Mouse (Mus musculus) layer of hippocampus, adult 9-11 months (tissue): ENCODE data around the gene Rnf169.

Experiments
- DNase-seq: peaks from one replicate; pipeline ENCODE4 v3.0.0; 2022

Gene Rnf169

DNA sequence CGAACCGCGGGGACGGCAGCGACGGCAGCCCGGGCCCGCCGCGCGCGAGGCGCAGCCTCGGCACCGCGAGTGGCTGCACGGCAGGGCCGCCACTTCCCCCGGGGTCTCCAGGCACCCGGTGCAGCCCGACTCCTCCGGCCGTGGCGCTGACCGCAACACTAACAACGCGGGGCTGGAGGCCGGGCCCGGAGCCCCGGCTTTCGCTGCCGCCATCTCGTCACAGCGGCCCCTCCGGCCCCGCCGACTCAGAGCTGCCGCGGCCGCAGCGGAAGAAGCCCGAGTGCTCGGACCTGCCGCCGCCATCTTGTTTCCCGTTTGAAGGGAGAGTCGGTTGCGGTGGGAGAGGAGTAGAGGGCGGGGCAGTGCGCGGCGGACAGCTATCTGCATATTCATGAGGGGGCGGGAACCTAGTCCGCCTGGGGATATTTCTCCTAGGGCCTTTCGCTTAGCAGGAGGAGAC is at the start of gene Rnf169:
TSS of gene Rnf169 (minus strand) at position 317 of the 460 bp plus-strand sequence.
- peak; percentile 96 for DNase-seq

DNA sequence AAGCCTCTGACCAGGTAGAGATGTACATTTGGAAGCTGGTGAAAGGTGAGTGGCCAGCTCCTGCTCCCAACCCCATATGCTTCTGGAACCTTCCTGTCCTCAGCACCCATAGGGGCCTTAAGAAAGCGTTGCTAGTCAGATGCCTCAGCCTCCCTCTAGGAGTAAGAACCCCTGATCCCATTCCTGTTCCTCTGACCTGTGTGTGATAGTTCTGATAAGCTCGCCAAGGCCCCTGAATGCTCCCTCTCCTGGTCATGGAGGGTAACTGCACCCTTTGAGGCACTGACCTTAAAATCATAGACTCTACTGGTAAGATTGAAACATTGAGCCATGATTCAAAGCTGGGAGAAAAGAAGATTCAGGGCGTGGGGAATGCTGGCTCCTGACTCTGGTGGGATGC is 49.1 kb upstream of the Rnf169 start:
- no peak for DNase-seq

DNA sequence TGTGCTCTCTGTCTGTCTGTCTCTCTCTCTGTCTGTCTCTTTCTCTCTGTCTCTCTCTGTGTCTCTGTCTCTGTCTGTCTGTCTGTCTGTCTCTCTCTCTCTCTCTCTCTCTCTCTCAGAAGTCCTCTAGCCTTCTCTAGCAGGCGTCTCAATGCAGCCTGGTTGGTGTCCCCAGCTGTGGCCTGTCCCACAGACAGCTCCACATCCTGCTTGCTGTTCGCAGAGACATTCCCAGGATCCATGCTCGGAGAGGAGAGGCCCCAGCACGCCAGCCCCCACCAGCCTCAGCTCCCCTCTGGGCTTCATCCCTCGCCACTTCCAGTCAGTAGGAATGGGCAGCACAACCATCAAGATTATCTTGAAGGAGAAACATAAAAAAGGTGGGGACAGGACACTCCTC is 47.1 kb upstream of the Rnf169 start:
- DNase-seq = no peak

DNA sequence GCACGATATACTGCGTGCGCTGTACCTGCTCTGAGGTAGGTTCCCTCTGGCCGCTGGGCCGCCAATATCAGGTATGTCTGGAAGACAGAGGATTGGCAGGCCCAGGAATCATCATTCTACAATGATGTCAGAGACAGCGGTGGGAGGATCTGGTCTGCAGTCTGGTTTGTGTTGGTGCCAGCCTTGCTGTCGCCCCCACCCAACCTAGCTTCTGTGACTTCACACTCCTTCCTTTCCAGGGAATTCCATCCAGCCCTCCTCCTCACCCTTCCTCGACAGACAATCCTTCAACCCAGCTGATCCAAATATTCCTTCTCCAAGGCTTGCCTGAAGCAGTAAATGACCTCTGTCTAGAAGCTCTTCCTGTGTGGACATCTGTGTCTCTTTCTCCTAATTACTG is 36.8 kb upstream of the Rnf169 start:
- no peak for DNase-seq

DNA sequence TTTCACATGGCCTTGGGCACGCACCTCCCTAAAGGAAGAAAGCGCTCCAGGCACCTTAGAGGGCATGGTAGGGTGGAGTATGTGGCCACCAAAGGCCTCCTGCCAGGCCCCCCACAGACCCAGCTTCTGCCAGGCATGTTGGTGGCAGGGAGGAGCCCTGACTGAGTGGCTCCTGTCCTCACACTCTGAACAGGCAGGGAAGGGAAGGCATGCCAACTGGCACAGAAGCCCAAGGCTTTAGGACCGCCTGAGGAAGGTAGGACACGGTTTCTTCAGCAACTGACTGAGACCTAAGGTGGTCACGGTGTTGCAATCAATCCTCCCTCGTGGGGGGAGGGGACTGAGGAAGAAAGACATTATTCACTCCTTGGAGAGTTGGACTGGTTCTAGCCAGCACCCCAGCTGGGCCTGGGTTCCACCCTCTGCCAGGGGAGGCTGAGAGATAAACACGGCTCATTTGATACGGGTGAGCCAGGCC is 33.9 kb upstream of the Rnf169 start:
- DNase-seq = no peak

DNA sequence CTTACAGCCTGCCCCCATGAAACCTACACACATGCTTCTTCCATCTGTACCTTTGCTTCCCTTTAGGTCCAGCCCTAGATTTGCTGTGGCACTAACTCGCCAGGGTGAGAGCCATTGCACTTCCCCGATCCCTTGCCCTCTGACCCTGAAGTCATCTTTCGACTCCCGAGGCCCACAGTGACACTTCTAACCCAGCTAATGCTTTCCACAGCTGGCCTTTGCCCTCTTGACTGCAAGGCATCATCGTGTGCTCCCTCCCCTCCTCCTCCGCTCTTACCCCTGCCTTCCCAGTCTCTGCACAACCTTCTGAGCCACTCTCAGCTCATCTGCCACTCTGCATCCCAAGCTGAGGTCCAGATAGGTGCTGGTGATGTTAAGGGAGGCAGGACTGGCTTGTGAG is 32.3 kb upstream of the Rnf169 start:
- DNase-seq = no peak

DNA sequence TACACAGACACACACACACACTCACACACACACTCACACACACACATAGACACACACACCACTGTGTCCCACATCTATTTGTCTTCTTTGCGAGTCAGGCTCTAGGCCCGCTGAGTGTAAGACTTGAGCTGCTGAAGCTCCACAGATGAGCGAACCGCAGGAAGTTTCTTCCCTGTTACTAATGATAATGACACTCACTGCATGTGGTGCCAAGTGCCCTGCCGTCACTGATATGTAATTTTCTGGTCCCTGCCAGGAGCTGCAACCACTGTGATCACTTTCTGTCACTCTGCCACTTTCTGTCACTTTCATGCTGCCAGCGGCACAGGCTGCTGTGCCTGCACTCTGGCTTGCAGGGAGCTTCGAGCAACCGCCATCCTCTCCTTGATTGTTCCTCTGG is 31.8 kb upstream of the Rnf169 start:
- no peak for DNase-seq

DNA sequence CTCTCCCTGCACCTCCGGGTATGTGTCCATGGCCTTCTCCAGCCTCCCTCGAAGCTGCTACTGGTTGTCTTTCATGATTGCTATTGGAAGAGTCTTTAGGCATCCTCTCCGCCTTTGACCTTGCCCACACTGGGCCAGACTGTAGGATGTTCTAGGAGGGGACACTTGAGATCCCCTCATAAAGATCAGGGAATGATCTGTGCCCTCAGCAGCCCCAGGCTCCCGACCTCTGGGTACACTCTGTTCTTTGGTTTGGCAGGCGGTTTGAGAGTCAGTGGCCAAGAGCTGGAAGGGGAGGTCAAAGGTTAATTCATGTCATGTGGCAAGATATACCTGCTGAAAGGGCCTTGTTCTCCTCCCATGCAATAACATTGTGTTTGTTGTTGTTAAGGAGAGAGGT is 30.5 kb upstream of the Rnf169 start:
- no peak for DNase-seq

DNA sequence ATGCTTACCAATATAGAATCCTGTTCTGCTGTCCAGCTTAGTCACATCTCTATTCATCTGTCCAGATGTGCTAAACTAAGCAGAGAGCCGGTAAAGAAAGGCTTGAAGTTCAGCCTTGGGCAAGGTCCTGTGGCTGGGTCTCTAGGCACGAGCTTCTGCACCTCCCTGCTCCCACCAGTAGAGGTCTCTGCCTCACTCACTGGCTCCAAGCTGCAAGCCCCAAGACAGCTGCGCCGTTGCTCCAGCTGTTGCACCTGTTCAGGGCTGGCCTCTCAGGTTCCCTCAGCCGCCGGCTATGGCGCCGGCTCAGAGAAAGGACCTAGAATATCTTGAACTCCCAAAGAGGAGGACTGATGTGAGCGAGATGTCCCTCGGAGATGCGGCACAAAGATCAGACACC is 29.4 kb upstream of the Rnf169 start:
- DNase-seq = peak; percentile 34

DNA sequence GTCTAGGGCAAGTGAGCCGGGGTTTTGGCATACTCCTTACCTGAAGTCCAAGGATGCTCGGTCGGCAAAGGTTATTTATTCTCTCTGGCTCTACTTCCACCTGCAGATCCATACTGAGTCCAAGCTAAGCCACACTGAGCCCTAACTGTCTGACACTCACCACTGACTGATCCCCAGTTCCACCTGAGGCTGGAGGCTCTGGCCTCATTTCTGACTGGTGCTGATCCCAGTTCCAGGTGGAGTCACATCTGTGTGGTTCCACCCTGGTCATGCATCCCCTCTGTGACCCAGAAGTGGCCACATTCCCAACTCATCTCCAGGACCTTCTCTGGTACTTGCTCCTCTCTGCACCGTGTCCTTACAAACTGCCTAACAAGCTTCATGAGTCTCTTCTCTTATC is 28.5 kb upstream of the Rnf169 start:
- no peak for DNase-seq

DNA sequence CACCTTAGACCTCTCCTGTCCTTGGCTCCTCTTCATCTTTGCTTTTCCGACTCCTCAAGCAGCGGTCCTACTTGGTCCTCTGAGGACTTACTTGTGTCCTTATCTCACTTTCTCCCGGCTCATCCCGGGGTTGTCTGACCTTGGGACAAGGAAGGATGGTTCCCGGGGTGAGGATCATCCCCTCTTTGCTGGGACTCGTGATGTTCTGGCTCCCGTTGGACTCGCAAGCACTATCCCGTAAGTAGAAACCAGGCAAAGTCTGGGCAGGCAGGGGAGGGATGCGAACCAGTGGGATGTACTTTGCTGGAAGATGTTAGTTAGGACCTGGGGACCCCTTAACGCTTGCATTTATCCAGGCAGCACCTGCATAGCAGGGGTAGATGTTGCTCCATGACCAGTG is 26.2 kb upstream of the Rnf169 start:
- no peak for DNase-seq

DNA sequence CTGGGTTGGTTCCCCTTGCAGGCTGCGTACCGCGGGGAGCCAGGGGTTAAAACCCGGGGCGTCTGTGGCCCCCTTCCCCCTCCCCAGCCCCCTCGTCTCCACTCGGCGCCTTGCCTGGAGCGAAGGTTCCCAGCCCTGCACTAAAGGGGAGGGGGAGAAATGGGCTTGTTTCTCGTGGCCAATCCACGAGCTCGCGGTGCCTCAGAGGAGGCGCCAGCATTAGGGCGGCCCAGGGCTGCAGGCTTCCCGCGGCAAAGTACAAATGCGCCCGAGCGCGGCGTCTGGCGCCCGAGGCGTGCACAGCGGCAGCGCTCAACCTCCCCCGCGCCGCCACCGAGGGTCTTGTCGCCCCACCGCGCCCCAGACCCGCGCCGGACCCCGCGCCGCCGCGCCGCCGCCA is 25.5 kb upstream of the Rnf169 start, which contains the start of gene Chrdl2:
TSS of gene Chrdl2 (plus strand) at position 383 of the 400 bp plus-strand sequence.
- no peak for DNase-seq

DNA sequence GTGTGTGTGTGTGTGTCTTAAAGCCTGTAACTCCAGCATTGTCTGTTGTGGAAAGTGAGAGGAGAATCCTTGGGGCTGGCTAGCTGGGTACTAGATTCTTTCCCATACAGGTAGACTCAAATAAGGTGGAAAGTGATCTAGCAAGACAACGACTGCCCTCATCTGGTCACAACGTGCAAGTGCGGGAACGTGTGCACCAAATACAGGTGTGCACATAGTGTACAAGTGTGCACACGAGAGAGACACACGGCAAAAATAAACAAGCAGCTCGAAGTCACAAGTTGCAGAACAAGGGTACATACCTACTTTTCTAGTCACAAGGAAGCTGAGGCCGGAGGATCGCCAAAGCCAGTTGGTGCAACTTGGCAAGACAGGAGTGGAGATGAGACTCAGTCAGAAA is 23.5 kb upstream of the Rnf169 start:
- no peak for DNase-seq

DNA sequence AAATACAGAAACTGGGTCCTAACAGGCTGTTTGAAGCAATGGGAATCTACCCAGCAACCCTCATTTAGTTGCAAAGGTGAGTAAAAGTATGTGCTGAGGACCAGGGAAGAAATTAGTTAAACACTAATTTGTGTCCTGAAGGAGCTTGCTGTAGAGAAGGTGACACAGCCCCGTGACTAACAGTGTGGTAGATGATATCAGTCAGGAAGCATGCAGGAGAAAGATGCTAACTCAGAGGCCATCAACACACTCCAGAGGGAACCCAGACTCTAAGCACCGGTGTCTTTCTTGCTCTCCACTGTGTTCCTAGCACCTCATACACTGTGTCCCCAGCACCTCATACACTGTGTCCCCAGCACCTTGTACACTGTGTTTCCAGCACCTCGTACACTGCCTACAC is 18.4 kb upstream of the Rnf169 start:
- DNase-seq = no peak

DNA sequence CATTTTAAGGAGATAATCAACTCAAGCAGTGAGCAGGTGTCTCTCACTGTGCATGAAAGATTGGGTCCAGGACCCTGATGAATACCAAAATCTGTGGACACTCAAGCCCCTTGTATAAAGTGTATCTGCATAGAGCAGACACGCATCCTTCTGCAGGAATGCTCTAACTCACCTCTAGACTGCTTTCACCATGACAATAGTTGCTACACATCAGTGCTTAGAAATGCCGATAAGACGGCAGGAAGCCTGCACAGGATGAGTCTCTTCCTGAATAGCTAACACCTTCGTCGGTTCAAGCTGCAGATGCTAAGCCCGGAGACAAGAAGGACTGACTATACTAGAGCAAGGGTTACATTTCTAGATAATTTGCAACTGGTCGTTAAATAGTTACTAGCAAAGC is 14.9 kb upstream of the Rnf169 start:
- no peak for DNase-seq

DNA sequence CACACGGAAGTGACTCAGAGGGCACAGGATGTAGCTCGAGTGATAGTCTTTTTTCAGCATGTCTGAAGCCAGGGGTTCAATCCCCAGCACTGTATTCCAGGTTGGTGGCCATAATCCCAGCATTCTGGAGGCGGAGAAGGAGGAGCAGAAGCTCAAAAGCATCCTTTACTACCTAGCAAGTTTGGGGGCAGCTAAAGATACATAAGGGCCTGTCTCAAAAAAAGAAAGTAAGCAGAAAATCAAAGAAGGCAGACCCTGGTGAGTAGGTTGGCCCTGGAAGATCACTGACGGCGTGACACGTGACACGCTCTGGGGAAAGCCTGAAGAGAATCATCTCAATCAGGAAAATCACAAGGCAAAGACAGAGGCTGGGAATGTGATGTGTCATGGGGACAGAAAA is 12.9 kb upstream of the Rnf169 start:
- no peak for DNase-seq

DNA sequence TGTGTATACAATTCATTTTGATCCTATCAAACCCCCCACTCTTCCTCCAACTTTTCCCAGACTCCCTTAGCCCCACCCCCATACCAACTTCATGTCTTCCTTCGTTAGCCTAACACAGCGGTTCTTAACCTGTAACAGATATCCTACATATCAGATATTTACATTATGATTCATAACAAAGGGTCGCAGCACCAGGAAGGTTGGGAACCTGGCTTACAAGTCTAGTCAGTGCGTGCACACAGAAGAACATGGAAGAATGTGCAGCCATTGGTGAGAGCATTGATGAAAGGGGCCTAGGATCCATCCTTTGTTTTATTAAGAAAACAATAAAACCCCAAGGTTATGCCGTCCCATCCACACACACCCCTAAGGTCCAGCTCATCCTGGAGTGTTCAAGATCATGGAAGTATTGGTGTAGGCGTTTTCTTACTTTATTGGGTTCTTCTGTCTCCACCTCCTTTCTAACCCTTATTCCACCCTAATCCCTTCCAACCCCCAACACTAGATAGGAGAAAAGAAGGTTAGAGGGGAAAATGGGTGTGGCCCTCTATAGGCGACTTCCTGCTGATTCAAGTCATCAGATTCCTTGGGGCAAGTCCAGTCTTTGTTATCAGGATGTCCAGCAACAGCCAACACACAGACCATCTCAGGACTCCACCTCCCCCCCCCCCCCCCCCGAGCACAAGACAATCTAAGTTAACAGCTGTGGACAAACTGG is 10.9 kb upstream of the Rnf169 start:
- DNase-seq = no peak

DNA sequence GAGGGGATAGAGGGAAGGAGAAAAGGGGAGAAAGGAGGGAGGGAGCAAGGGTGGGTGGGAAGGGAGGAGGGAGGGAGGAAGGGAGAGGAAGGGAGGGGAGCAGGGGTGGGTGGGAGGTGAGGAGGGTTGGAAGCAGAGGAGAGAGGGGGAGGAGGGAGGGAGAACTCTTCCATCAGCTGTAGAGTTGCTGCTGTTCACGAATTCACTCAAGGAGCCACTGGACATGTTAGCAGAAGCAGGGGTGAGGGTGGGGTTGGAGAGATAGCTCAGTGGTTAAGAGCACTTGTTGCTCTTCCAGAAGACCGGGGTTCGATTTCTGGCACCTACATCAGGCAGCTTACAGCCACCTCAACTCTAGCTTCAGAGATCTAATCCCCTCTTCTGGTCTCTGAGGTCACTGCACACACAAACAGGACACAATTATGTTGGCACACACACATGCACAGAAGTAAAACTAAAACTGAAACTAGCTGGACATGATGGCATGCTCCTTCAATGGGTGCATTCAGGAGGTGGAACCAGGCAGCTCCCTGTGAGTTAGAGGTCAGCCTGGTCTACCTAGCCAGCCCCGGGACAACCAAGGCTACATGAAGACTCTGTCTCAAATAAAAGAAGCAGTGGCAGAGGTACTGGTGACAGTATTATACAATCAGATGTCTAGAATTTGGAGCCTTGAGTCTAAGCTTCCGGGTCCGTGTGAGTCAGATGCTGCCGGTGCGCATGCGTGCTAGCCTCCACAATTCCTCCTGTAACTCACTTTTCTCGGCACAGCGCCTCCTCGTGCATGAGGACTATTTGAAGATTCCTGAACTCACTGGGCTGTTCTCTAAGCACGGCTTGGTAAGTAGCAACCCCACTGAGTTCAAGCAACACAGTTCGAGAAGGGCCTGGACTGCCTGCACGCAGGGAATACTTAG is 9.9 kb upstream of the Rnf169 start:
- DNase-seq = no peak

DNA sequence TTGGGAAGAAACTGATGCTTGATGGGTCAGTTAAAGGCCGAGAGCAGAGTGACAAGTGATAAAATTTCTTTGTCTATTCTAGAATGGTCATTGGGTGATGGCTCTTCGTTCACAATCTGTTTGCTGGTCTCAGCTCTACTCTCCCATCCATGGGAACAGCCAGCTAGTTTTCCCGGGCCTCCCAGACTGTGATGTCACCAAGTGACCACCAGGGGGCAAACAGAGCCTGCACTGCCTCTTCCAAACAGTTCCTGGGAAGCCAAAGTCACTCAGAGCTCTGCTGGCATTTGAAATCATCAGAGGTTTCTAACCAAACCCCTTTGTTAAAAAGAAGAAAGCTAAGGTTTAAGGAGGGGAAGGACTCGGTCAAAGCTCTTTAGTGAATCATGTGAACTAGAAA is 8.5 kb upstream of the Rnf169 start:
- peak; percentile 67 for DNase-seq

DNA sequence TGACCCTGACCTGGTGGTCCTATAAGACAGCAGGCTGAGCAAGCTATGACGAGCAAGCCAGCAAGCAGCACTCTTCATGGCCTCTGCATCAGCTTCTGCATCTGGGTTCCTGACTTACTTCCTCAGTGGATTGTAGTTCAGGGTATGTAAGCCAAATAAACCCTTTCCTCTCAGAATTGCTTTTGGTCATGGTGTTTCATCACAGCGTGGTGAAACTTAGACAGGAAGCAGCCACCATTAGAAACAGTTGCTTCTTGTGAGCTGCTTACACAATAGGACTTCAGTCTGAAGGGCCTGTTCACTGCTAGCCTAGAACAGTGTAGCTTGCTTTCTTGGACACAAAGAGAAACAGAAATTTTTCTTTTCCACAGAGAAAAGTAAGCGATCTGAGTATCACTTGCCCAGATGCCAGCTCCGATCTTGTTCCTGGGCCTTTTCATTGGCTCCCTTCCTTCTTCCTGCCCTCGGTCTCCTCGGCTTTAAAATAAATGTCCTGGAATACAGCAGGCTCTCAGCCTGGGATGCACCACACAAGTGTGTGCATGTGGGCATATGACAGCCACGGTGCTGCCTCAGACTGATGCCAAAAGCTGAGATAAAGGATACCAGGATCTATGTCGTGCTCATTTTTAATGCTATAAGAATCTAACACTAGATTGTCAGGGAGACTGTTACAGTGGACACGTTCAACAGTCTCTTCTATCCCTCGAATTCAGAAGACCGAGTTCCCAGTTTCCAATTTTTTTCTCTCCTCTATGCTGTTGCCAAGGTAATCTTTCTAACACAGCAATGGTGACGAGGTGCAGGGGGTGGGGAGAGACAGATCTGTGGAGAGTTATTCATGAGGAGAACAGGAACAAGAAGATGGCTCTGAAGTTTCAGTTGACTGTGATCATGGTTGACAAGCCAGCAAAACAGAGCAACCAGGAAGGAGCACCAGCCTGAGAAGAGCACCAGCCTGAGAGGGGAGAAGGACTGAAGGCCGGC is 2.3 kb upstream of the Rnf169 start:
- peak; percentile 61 for DNase-seq

DNA sequence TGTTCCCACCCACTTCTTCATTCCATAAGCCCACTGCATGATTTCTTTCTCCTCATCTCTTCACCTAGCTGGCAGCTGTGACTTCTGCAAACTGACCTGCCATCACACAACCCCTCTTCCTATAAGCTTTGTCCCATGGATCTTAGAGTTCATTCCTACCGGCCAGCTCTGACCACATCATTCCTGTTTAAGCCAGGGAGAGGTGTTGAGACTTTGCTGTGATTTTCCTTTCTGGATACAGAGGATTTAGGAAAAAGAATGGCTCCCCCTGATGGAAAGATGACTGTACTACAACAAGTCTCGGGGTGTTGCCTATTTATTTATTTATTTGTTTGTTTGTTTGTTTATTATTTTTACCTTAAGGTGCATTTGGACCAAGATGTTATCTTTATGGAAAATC is 1.1 kb upstream of the Rnf169 start:
- no peak for DNase-seq

DNA sequence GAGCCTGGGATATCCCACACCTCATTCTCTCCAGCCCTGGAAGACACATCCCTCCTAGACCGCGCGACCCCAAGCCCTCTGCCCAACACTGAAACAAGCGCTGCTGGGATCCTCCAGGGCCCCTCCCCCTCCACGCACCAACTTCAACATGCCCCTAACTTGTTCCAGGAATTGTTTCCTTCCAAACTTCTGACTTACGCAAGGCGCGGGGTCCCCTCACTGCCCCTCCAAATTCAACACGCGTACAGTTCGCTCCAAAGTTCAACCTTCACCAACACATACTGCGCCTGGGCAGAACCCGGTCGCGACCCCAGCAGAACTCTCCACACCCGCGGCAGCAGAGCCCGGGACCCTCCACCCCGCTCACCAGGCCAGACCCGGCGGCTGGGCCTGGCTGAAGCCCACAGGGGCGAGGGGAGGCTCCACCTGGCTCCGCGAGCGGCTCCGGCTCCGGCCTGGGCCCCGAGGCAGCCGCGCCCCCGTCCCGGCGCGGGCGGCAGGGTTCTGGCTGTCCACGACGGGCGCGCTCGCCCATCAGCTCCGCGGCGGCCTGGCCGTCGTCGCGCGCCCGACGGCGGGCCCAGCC is 609 bp downstream of the Rnf169 start:
- DNase-seq = no peak
